9 mouse cellular contexts compared by ENCODE assay signal in genomic region chr8:105694051-105694799, GRCm38 (mm10). TPM values are rescaled to one million over a fixed set of nuclear protein-coding genes. Genes with fewer than 3 reads are reported as not detected.
DNase-seq lines count a peak whose midpoint lies in the region; ATAC-seq and TF ChIP-seq lines count a peak whose summit lies in the region.
"Had no signal": no experiment of that assay in that cellular context is flagged by ENCODE, and none has a peak within 500 bp of the region (broad histone marks: within the 10 kb centered on the region; RNA-seq: fewer than 3 reads in every experiment).

No protein-coding gene starts in this region.

- H3K36me3 ChIP-seq in heart, embryonic 14.5 days (ENCODE audit: control insufficient read depth, insufficient read depth, low read length): peaks cover 25% of the 10 kb centered on the region
- peaks cover 21% of the 10 kb centered on the region for H3K36me3 ChIP-seq in embryonic facial prominence, embryonic 15.5 days
- peaks cover 24% of the 10 kb centered on the region for H3K36me3 ChIP-seq in midbrain, postnatal 0 days (ENCODE audit: insufficient read depth, low read length)

- peak; percentile 56 for TF ChIP-seq CTCF in midbrain, postnatal 0 days (IDR thresholded peaks at IDR 0.05)

- ATAC-seq in heart, embryonic 14.5 days (ENCODE audit: insufficient number of reproducible peaks, insufficient read depth, low FRiP score, low read depth): no peak
- ATAC-seq in embryonic facial prominence, embryonic 15.5 days (ENCODE audit: insufficient number of reproducible peaks, low FRiP score, low TSS enrichment, low read depth): no peak
- peak; percentile 73 for ATAC-seq in midbrain, postnatal 0 days (ENCODE audit: low FRiP score)

- no peak for DNase-seq in heart, postnatal 4 days
- peak; percentile 57 for DNase-seq in ZHBTc4 (ENCODE audit: low read depth, low spot score)
- DNase-seq in layer of hippocampus, postnatal 36 days: peak; percentile 45 to 48
- peak; percentile 71 for DNase-seq in midbrain, postnatal 0 days (ENCODE audit: low spot score)
- no peak for DNase-seq in adrenal gland, adult 2 months
- DNase-seq in yolk sac, embryonic 10.5 days (ENCODE audit: low spot score): no peak

- H3K9me3 ChIP-seq in heart, embryonic 14.5 days (ENCODE audit: control insufficient read depth, low read length): peaks cover 4% of the 10 kb centered on the region; the same call in 1 of the 2 replicates
- no peaks in the 10 kb centered on the region for H3K9me3 ChIP-seq in embryonic facial prominence, embryonic 15.5 days (replicated peaks)
- H3K9me3 ChIP-seq in midbrain, postnatal 0 days (ENCODE audit: low read length): no peaks in the 10 kb centered on the region

- no peak overlapping the region for H3K27ac ChIP-seq in heart, embryonic 14.5 days (replicated peaks in 1 of 2; ENCODE audit: control insufficient read depth in 1 of 2, insufficient read depth in 1 of 2, low read depth in 2 of 2, low read length in 2 of 2)
- H3K27ac ChIP-seq in embryonic facial prominence, embryonic 15.5 days (replicated peaks): no peak overlapping the region
- H3K27ac ChIP-seq in midbrain, postnatal 0 days (ENCODE audit: low read depth, low read length): peak overlapping the region; percentile 91

- peak overlapping the region; percentile 45 to 46 for H3K4me3 ChIP-seq in heart, embryonic 14.5 days (ENCODE audit: control insufficient read depth in 1 of 2, insufficient read depth in 1 of 2, low read depth in 1 of 2, low read length in 2 of 2)
- H3K4me3 ChIP-seq in embryonic facial prominence, embryonic 15.5 days (replicated peaks): peak overlapping the region; percentile 49
- peak overlapping the region; percentile 71 for H3K4me3 ChIP-seq in midbrain, postnatal 0 days (ENCODE audit: low read depth, low read length)

- H3K27me3 ChIP-seq in heart, embryonic 14.5 days (ENCODE audit: control insufficient read depth, insufficient read depth, low read length): peaks cover 16% of the 10 kb centered on the region
- 0 out of 2 replicates have a peak, but pooled peaks cover 4% of the 10 kb centered on the region for H3K27me3 ChIP-seq in embryonic facial prominence, embryonic 15.5 days
- H3K27me3 ChIP-seq in midbrain, postnatal 0 days (ENCODE audit: insufficient read depth, low read length): no peaks in the 10 kb centered on the region

- peak overlapping the region; percentile 93 for H3K4me2 ChIP-seq in heart, embryonic 14.5 days (ENCODE audit: low read length)
- peak overlapping the region; percentile 97 for H3K4me2 ChIP-seq in embryonic facial prominence, embryonic 15.5 days (replicated peaks)
- peak overlapping the region; percentile 81 for H3K4me2 ChIP-seq in midbrain, postnatal 0 days (ENCODE audit: low read depth, low read length, poor library complexity, severe bottlenecking)

- 9% methylated on average over 40 of the region's 40 CpGs for WGBS in heart, embryonic 14.5 days
- WGBS in embryonic facial prominence, embryonic 15.5 days: 9% methylated on average over 40 of the region's 40 CpGs
- 5% methylated on average over 31 of the region's 40 CpGs for WGBS in midbrain, postnatal 0 days

- H3K9ac ChIP-seq in heart, embryonic 14.5 days (ENCODE audit: low read length): peak overlapping the region; percentile 34
- no peak overlapping the region; the same call in 1 of the 2 replicates for H3K9ac ChIP-seq in embryonic facial prominence, embryonic 15.5 days
- H3K9ac ChIP-seq in midbrain, postnatal 0 days (replicated peaks; ENCODE audit: low read length, poor library complexity, severe bottlenecking): peak overlapping the region; percentile 94

- peaks cover 5% of the 10 kb centered on the region in 2 experiments; a peak in 2 of 4 replicates for H3K4me1 ChIP-seq in heart, embryonic 14.5 days (ENCODE audit: control insufficient read depth in 2 of 2, insufficient read depth in 2 of 2, low read length in 2 of 2)
- peaks cover 11% of the 10 kb centered on the region for H3K4me1 ChIP-seq in embryonic facial prominence, embryonic 15.5 days
- H3K4me1 ChIP-seq in midbrain, postnatal 0 days (ENCODE audit: insufficient read depth, low read length): peaks cover 7% of the 10 kb centered on the region

RNA-seq across cellular contexts. Expression of gene Acd, which starts 6.7 kb away (rescaled TPM):
- 39.7 and 41.7 TPM in 2 replicates for polyA plus RNA-seq in heart, embryonic 14.5 days (2014; fragmentation: Nextera tagmentation; extraction: Ambion mirVana)
- total RNA-seq in heart, postnatal 4 days (2021): 10 to 100 TPM; 23.0 to 25.6 TPM
- polyA plus RNA-seq in embryonic facial prominence, embryonic 15.5 days (2015; fragmentation: Nextera tagmentation; extraction: Ambion mirVana): 65.0 and 73.3 TPM in 2 replicates
- total RNA-seq in layer of hippocampus, postnatal 36 days (2021): 10 to 100 TPM; 37.1 to 38.7 TPM
- 20.6 and 32.0 TPM in 2 replicates for total RNA-seq in midbrain, postnatal 0 days (2014; rRNA removed)
- polyA plus RNA-seq in midbrain, postnatal 0 days (2015; fragmentation: Nextera tagmentation; extraction: Ambion mirVana): 84.7 and 93.0 TPM in 2 replicates
- 10 to 100 TPM; 21.7 to 28.7 TPM for total RNA-seq in adrenal gland, adult 2 months (2021)
- polyA plus RNA-seq in adrenal gland, adult 2 months (2012; rRNA removed): 39.9 and 41.9 TPM in 2 replicates

RNA-seq across cellular contexts. Expression of gene Pard6a, which starts 6.7 kb away (rescaled TPM):
- polyA plus RNA-seq in heart, embryonic 14.5 days (2014; fragmentation: Nextera tagmentation; extraction: Ambion mirVana): 12.9 and 17.3 TPM in 2 replicates
- 1 to 10 TPM; 5.9 to 6.2 TPM for total RNA-seq in heart, postnatal 4 days (2021)
- 17.5 and 20.4 TPM in 2 replicates for polyA plus RNA-seq in embryonic facial prominence, embryonic 15.5 days (2015; fragmentation: Nextera tagmentation; extraction: Ambion mirVana)
- total RNA-seq in layer of hippocampus, postnatal 36 days (2021): 10 to 100 TPM; 29.1 to 36.3 TPM
- total RNA-seq in midbrain, postnatal 0 days (2014; rRNA removed): 99.3 and 110 TPM in 2 replicates
- polyA plus RNA-seq in midbrain, postnatal 0 days (2015; fragmentation: Nextera tagmentation; extraction: Ambion mirVana): 71.4 and 73.4 TPM in 2 replicates
- 10 to 100 TPM; 11.0 to 14.7 TPM for total RNA-seq in adrenal gland, adult 2 months (2021)
- 20.2 and 21.3 TPM in 2 replicates for polyA plus RNA-seq in adrenal gland, adult 2 months (2012; rRNA removed)

RNA-seq across cellular contexts. Expression of gene Carmil2, which starts 8.2 kb away (rescaled TPM):
- 0.36 and 0.41 TPM in 2 replicates for polyA plus RNA-seq in heart, embryonic 14.5 days (2014; fragmentation: Nextera tagmentation; extraction: Ambion mirVana)
- total RNA-seq in heart, postnatal 4 days (2021): under 1 TPM; 0.41 TPM
- 0.77 and 1.0 TPM in 2 replicates for polyA plus RNA-seq in embryonic facial prominence, embryonic 15.5 days (2015; fragmentation: Nextera tagmentation; extraction: Ambion mirVana)
- total RNA-seq in layer of hippocampus, postnatal 36 days (2021): 10 to 100 TPM; 69.3 to 72.7 TPM
- 5.4 and 5.6 TPM in 2 replicates for total RNA-seq in midbrain, postnatal 0 days (2014; rRNA removed)
- 35.1 and 36.0 TPM in 2 replicates for polyA plus RNA-seq in midbrain, postnatal 0 days (2015; fragmentation: Nextera tagmentation; extraction: Ambion mirVana)
- total RNA-seq in adrenal gland, adult 2 months (2021): 1 to 10 TPM; 2.0 to 2.9 TPM
- polyA plus RNA-seq in adrenal gland, adult 2 months (2012; rRNA removed): 3.3 and 4.2 TPM in 2 replicates

RNA-seq across cellular contexts. Expression of gene 4933405L10Rik, which starts 13.2 kb away (rescaled TPM):
- not detected in 2 replicates for polyA plus RNA-seq in heart, embryonic 14.5 days (2014; fragmentation: Nextera tagmentation; extraction: Ambion mirVana)
- not detected for total RNA-seq in heart, postnatal 4 days (2021)
- 0.20 and 0.37 TPM in 2 replicates for polyA plus RNA-seq in embryonic facial prominence, embryonic 15.5 days (2015; fragmentation: Nextera tagmentation; extraction: Ambion mirVana)
- total RNA-seq in layer of hippocampus, postnatal 36 days (2021): not detected
- not detected in 2 replicates for total RNA-seq in midbrain, postnatal 0 days (2014; rRNA removed)
- polyA plus RNA-seq in midbrain, postnatal 0 days (2015; fragmentation: Nextera tagmentation; extraction: Ambion mirVana): 0.44 and 0.50 TPM in 2 replicates
- total RNA-seq in adrenal gland, adult 2 months (2021): not detected
- 0.10 TPM in 1 of 2 replicates, not detected in the other for polyA plus RNA-seq in adrenal gland, adult 2 months (2012; rRNA removed)
- polyA plus RNA-seq: spleen, adult 2 months had no signal

RNA-seq across cellular contexts. Expression of gene Enkd1, which starts 13.8 kb away (rescaled TPM):
- polyA plus RNA-seq in heart, embryonic 14.5 days (2014; fragmentation: Nextera tagmentation; extraction: Ambion mirVana): 9.3 and 10.1 TPM in 2 replicates
- 1 to 10 TPM; 5.4 to 6.8 TPM for total RNA-seq in heart, postnatal 4 days (2021)
- polyA plus RNA-seq in embryonic facial prominence, embryonic 15.5 days (2015; fragmentation: Nextera tagmentation; extraction: Ambion mirVana): 25.7 and 33.4 TPM in 2 replicates
- 1 to 10 TPM; 9.0 to 9.4 TPM for total RNA-seq in layer of hippocampus, postnatal 36 days (2021)
- total RNA-seq in midbrain, postnatal 0 days (2014; rRNA removed): 9.8 and 11.2 TPM in 2 replicates
- polyA plus RNA-seq in midbrain, postnatal 0 days (2015; fragmentation: Nextera tagmentation; extraction: Ambion mirVana): 15.4 and 15.6 TPM in 2 replicates
- 1 to 10 TPM; 2.9 to 6.8 TPM for total RNA-seq in adrenal gland, adult 2 months (2021)
- 9.7 and 12.9 TPM in 2 replicates for polyA plus RNA-seq in adrenal gland, adult 2 months (2012; rRNA removed)

Comparison
In these comparisons a context has a peak if more than half of its experiments do, and no peak if none do; other contexts are left out.
1. DNase-seq: peak in ZHBTc4 (single experiment), layer of hippocampus, postnatal 36 days (2 of 2) and midbrain, postnatal 0 days (single experiment); none in heart, postnatal 4 days (single experiment), adrenal gland, adult 2 months (single experiment) and yolk sac, embryonic 10.5 days (single experiment).
2. RNA of gene Carmil2, which starts 8.2 kb away (total RNA-seq): 69.3 to 72.7 TPM in layer of hippocampus, postnatal 36 days; 5.4 to 5.6 TPM in midbrain, postnatal 0 days, 2.0 to 2.9 TPM in adrenal gland, adult 2 months and 0.41 TPM in heart, postnatal 4 days; every median in the first group is over 10 times any median in the second.
3. Peak in every context shown above with its lines, with median percentiles within 50 percentile points of each other: H3K4me2 ChIP-seq and H3K4me3 ChIP-seq.